Mouse (Mus musculus): ENCODE data around the gene Vsnl1.

GRCm38 (mm10) chr12:11456213-11456612 lies 19.8 kb upstream of the Vsnl1 start:
- TF ChIP-seq MAX (IDR thresholded peaks at IDR 0.05), result no peak
- TF ChIP-seq CEBPB (IDR thresholded peaks at IDR 0.05; ENCODE audit: low read depth), result no peak

Measured in C2C12 (cell line).